Mouse (Mus musculus) regulatory T cell (primary cell): ENCODE results near the gene Vmn1r81.

Experiments
- in situ Hi-C: fragments of 300-600 bp; cut with MboI, MseI; formaldehyde crosslinking; loops from one replicate; pipeline ENCODE4 v1.15.1; 2025; ENCODE audit warnings: high pct_unique_total_duplicates

Gene Vmn1r81

GRCm38 (mm10) chr7:12268169-12268568 is at the start of gene Vmn1r81:
TSS of gene Vmn1r81 (minus strand) at chr7:12268269.
- in situ Hi-C loops = no loop called here

- in situ Hi-C loops = no loop called here
Observed at GRCm38 (mm10) chr7:12300130-12300529, 32.1 kb upstream of the Vmn1r81 start, which contains the start of gene Vmn1r82. TSS of gene Vmn1r82 (plus strand) at chr7:12300430.

- in situ Hi-C loops = no loop called here
Observed at GRCm38 (mm10) chr7:12204141-12204540, 63.9 kb downstream of the Vmn1r81 start.
